Mouse (Mus musculus) cerebellum, postnatal 25 days (tissue): ENCODE data around the gene Cmtm5.

Experiments
- DNase-seq, 2 experiments: peaks; one replicate each; pipeline ENCODE4 v3.0.0; 2021; ENCODE audit warnings: mixed read lengths in 2 of 2

Cmtm5 gene

GRCm38 (mm10) chr14:54935904-54936830 is at the start of gene Cmtm5:
TSS of gene Cmtm5 (plus strand) at chr14:54936261.
- peak in 1 of 2 experiments; percentile 52 for DNase-seq

GRCm38 (mm10) chr14:54892200-54892599 is 43.9 kb upstream of the Cmtm5 start, which contains the start of gene Pabpn1:
TSS of gene Pabpn1 (plus strand) at chr14:54892500.
- DNase-seq = no peak

DNA sequence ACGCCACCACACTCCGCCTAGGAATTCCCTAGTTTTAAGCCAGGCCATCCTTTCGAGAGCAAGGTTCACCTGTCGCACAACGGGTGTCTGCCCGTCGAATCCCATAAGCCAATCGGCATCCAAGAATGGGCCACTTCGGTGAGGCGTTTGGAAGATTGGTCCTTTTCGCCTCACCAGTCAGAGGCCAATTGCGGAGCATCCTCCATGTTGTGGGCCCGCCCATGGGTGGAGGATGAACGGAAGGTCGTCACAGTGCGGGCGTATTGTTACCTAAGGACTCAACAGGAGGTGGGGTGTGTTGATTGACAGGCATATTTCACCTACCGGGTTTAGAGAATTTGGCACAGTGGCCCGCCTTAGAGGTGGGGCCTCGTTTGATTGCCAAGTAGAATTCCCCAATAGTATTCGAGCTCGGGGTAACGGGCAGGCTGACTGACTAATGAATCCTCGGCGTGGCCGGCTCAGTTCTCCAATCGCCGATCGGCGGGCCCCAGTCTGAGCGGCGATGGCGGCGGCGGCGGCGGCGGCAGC is 42.3 kb upstream of the Cmtm5 start:
- peak; percentile 96 to 98 for DNase-seq

DNA sequence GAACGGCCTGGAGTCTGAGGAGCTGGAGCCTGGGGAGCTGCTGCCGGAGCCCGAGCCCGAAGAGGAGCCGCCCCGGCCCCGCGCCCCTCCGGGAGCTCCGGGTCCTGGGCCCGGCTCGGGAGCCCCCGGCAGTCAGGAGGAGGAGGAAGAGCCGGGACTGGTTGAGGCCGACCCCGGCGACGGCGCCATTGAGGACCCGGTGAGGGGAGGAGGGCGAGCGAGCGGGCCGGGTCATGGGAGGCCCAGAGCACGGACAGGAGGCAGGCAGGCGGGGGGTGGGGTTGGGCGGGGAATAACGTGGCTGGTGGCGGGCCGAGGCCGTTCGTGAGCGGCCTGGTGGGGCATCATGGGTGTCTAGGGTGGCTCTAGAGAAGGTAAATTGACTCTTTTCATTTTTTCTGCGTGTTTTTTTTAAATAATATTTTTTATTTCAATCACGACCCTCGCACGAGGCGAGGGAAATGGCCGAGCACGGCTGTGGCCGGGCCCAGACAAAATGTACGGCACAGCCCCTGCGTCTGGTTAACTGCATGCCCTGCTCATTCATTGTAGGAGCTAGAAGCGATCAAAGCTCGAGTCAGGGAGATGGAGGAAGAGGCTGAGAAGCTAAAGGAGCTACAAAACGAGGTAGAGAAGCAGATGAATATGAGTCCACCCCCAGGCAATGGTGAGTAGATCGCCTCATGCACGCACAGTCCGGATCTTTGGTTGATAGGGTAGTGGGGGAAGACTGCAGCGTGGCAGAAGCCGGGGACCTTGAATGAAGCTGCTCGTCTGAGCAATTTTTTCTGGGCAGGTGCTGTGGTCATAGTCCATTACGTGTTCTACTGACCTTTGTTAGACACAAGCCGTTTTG is 41.5 kb upstream of the Cmtm5 start:
- peak in 1 of 2 experiments; percentile 81 for DNase-seq

DNA sequence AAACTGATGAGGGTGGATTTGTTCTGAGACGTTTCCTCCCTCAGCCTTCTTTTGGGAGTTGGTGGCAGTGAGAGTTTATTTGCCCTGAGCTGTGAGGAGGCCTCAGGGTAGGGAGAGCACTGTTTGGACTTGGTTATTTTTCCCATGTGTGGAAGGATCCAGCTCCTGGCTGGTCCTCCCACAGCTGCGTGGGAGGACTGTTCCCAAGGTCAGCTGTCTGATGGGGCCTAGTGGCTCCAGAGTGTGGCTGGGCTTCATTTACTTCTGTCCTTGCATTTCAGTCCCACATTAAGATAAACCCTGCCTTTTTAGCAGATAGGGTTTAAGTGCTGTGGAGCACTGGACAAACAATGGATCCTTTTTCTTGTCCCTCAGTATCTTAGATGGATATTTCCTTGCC is 38.6 kb upstream of the Cmtm5 start:
- DNase-seq = no peak

DNA sequence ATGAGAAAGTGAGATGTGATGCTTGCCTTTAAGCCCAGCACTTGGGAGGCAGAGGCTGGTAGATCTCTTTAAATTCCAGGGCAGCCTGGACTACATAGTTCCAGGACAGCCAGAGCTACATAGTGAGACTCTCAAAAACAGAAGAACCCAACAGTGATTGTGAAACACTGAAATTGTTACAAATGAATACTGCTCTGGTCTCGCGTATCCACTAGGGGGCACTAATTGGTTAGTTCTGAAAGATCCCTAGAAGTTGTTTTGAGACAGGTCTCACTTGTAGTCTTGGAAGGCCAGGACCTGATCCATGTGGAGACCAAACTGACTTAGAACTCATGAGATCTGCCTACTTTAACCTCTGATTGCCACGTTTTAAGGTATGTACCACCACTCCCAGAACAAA is 35.7 kb upstream of the Cmtm5 start:
- peak; percentile 56 to 79 for DNase-seq

- DNase-seq = no peak
Observed at GRCm38 (mm10) chr14:54903641-54904040, 32.4 kb upstream of the Cmtm5 start.

DNA sequence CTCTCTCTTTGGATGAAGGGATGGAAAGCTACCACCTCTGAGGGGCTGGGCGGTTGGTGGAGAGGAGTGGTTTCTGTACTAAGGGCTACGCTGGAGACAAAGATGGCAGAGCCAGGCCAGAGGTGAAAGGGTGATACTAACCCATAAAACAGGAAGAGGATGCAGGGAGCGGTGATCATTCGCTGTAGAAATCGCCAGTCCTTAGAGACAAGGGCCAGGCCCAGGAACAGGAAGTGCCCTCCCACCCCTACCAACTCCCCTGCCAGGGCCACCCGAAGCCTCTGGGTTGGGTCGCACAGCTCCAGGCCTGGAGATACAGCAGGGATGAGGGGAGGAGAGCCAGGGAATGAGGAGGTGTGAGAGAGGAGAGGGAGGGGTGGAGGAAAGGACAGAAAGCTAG is 27.4 kb upstream of the Cmtm5 start:
- no peak for DNase-seq

- DNase-seq = peak; percentile 41 to 72
Observed at GRCm38 (mm10) chr14:54912109-54912850, 23.8 kb upstream of the Cmtm5 start.

DNA sequence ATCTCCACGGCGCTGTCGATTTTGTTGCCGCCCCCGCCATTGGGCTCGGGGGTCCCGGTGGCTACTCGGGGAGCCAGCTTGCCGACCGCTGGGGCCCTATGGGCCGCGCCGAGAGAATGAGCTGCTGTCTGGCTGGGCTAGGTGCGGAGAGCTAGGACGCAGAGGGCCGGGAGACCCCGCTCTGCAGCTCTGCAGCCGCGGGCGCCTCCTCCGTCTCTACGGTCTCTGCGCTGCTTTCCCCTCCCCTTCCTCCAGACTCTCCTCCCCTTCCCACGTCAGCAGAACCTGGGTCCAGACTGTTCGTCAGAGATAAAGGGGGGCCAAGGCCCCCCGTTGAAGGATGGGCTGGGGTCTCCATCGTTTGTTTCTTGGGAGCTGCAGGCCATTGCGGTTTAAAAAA is 23.2 kb upstream of the Cmtm5 start, which contains the start of gene Slc22a17:
TSS of gene Slc22a17 (minus strand) at position 247 of the 400 bp plus-strand sequence.
- DNase-seq = peak; percentile 84 to 88

DNA sequence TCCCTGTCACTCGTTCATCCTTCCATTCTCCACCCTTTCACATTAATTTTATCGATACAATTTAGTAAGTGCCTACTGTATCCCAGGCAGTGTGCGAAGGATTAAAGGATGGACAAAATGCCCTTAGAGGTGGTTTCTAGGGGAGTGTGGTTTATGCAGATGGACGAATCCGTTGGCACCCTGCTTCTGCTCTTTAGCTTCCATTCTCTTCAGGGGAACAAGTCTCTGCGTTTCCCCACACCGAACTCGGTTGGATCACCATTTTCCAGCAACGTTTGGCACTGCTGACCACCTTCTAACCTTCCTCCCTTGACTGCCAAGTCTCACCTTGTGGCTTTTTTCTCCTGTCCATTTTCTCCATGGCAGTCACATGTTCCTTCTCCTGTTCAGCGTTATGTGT is 22.7 kb upstream of the Cmtm5 start:
- DNase-seq = peak; percentile 45 to 50

GRCm38 (mm10) chr14:54920076-54920685 is 15.9 kb upstream of the Cmtm5 start:
- no peak for DNase-seq

GRCm38 (mm10) chr14:54924641-54925348 is 11.3 kb upstream of the Cmtm5 start:
- no peak for DNase-seq

GRCm38 (mm10) chr14:54925349-54926342 is 10.4 kb upstream of the Cmtm5 start, which contains the start of gene Efs:
TSS of gene Efs (minus strand) at chr14:54926126.
- DNase-seq = peak; percentile 70 to 74

DNA sequence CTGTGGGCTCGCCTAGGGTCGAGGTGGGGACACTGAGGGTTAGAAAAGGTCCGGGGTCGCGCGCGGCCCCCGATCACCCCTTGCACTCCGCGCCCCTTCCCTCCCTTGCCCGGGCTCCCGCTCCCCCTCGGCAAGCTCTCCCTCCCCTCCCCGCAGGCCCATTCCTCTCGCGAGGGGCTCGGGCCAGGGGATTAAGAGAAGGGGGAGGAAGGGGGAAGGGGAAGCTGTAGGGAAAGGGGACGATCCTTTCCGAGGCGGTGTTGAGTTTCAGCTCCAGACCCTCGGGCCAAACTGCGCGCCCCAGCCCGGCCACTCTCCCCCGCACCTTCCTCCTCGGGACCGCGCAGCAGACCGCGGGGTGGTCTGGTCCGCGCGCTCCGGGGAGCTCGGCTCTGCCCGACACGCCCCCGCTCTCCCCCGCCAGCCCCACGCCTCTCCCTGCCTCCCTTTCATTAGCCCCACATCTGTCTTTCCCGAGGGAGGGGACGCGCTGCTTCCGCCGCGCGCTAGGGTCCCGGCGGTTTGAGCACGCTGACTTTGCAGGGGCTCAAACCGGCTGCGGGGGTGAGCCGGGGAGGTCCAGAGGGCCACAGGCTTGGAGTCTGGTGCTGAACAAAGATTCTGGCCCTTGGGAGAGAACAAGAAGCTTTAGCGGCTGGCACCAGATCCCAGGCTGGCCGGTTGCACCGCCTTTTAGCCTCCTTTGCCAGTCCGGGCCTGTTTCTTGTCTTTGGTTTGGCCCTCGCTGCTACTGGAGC is 9.5 kb upstream of the Cmtm5 start:
- DNase-seq = peak; percentile 33 to 34

DNA sequence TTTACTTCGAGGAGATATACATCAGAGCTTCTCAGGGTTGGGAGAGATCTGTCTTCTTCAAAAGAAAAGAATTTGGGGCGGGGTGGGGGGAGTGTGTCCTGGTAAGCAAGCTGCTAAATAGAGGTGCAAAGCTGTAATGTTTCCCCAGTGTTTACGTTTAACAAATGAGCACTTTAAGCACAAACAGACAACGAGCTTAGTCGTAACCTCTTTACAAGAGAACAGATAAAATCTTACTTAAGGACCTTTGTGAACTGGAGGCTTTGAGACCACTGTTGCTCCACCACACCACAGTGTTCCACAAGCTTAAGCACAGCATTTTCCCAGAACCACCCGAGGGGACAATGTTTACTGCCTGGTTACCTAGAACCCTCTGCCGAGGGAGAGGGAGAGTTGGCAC is 8.8 kb upstream of the Cmtm5 start:
- DNase-seq = no peak

DNA sequence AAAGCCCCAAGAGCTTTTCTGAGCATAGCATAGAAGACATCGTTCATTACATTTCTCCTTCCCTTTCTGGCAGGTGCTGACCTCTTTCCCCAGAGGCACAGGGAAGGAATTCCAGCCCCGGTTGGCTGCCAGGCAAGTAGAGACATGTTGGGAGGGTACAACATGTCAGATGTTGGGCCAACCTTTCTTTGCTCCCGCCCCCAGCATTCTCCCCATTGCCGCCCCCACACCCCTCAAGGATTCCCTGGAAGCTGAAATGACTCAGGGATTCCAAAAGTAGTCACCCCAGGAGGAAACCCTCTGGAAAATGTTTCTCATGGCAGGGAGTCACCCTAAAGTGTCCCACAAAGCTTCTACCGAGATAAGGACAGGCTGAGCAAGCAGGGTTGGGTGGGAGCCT is 6.3 kb upstream of the Cmtm5 start:
- no peak for DNase-seq

- DNase-seq = peak in 1 of 2 experiments; percentile 54
Observed at GRCm38 (mm10) chr14:54930431-54930830, 5.6 kb upstream of the Cmtm5 start.

- no peak for DNase-seq
Observed at GRCm38 (mm10) chr14:54932645-54933150, 3.4 kb upstream of the Cmtm5 start, which contains the start of gene Il25. TSS of gene Il25 (plus strand) at chr14:54932695.
